Mouse (Mus musculus) central nervous system, embryonic 14 days (tissue): ENCODE data around the gene Trim29. TPM values are rescaled to one million over a fixed set of nuclear protein-coding genes. Genes with fewer than 3 reads are reported as not detected.

Experiments
- polyA plus RNA-seq: library from polyadenylated mRNA; depleted of rRNA; stranded (reverse); fragments of >200 nt; gene quantifications from 2 replicates; pipeline ENCODE4 v1.2.3, GENCODE M21; 2012; rRNA removed

Gene Trim29
- 0.27 and 4.8 TPM in 2 replicates for polyA plus RNA-seq

GRCm38 (mm10) chr9:43310538-43310937 is at the start of gene Trim29:
Trim29 (plus strand) TSS chr9:43310848.

Other genes starting within 250 kb of the Trim29 start
- 40.8 and 41.4 TPM in 2 replicates for gene Arhgef12, start 203.6 kb upstream of the Trim29 start, polyA plus RNA-seq
- 25.5 and 26.7 TPM in 2 replicates for gene Tmem136, start 194.3 kb upstream of the Trim29 start, polyA plus RNA-seq
- gene Pou2f3, start 100.5 kb upstream of the Trim29 start, polyA plus RNA-seq = 0.09 and 0.65 TPM in 2 replicates
- gene Oaf, start 70.9 kb upstream of the Trim29 start, polyA plus RNA-seq = 16.2 and 41.9 TPM in 2 replicates